Mouse (Mus musculus) myocyte (in vitro differentiated cells): ENCODE measurements around the gene Cbx8.

Source experiments
- MAX ChIP-seq: IDR thresholded peaks from one replicate; pipeline ENCODE4 v1.6.1; 2011; ENCODE audit warnings: low read depth, mild to moderate bottlenecking, control low read depth
- MYOG ChIP-seq, 3 experiments: IDR thresholded peaks; one replicate each; pipeline ENCODE4 v1.6.1; 2011; ENCODE audit warnings: control low read depth in 2 of 3, low read depth in 2 of 3, mild to moderate bottlenecking in 2 of 3; ENCODE audit not compliant: insufficient read length in 2 of 3, control insufficient read depth in 1 of 3, insufficient read depth in 1 of 3
- POLR2A ChIP-seq: IDR thresholded peaks from one replicate; pipeline ENCODE4 v1.6.1; 2011; ENCODE audit warnings: low read depth, mild to moderate bottlenecking, control low read depth, moderate library complexity; ENCODE audit not compliant: insufficient read length
- POLR2AphosphoS2 ChIP-seq: IDR thresholded peaks from one replicate; pipeline ENCODE4 v1.6.1; 2011; ENCODE audit warnings: low read depth, control low read depth; ENCODE audit not compliant: insufficient read length
- REST ChIP-seq: IDR thresholded peaks from one replicate; pipeline ENCODE4 v1.6.1; 2011; ENCODE audit warnings: mild to moderate bottlenecking, control low read depth, moderate library complexity; ENCODE audit not compliant: insufficient read depth, insufficient read length
- TCF12 ChIP-seq: IDR thresholded peaks from one replicate; pipeline ENCODE4 v1.6.1; 2011; ENCODE audit warnings: mild to moderate bottlenecking, control low read depth; ENCODE audit not compliant: poor library complexity, insufficient read depth, severe bottlenecking
- TCF3 ChIP-seq: IDR thresholded peaks from one replicate; pipeline ENCODE4 v1.6.1; 2011; ENCODE audit warnings: low read depth, control low read depth; ENCODE audit not compliant: insufficient read length
- USF1 ChIP-seq: IDR thresholded peaks from one replicate; pipeline ENCODE4 v1.6.1; 2011; ENCODE audit warnings: low read depth, mild to moderate bottlenecking, control low read depth, moderate library complexity

DNA sequence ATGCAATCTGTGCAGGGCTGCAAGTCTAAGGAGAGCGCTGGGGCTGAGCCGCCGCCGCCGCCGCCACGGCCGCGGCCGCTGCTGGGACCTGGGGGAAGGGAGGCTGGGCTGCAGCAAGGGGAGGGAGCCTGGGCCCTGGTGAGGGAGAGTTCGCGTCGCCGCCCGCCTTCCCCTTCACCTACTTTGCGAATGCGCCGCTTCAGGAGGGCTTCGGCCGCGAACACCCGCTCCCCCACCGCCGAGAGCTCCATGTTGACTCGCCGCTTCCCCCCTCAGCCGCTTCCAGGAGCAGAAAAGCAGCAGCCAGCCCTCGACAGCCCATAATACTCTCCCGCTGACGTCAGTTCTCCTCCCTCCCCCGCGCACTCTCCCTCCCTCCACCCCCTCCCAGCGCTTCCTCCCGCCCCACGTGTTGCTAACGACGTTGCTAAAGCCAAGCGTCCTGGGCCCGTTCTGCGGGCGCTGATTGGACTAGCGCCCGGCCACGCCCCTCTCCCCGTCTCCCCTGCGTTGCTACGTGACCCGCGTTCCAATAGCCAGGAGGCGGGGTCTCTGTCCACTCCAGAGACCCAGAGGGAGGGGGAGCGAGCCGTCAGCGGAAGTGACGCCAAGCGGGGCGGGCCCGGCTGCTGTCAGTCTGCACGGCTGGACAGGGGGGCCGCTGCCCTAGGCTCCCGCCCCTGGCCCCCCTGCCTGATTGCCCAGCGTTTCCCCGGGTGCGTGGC lies at the start of gene Cbx8:
- peak; percentile 93 for TF ChIP-seq POLR2A
- TF ChIP-seq REST: no peak
- peak; percentile 84 for TF ChIP-seq POLR2AphosphoS2
- TF ChIP-seq MAX: no peak
- TF ChIP-seq MYOG (IDR thresholded peaks at IDR 0.05; ENCODE audit: control insufficient read depth in 1 of 3, insufficient read depth in 1 of 3, insufficient read length in 2 of 3, low read depth in 2 of 3): no peak
- TF ChIP-seq USF1: peak; percentile 35
- TF ChIP-seq TCF3: no peak
- TF ChIP-seq TCF12: no peak
